Mouse (Mus musculus): ENCODE data around the gene Hnrnpul1. TPM values are rescaled to one million over a fixed set of nuclear protein-coding genes. Genes with fewer than 3 reads are reported as not detected.
"Not testable (repeated sequence)": the region's sequence is repeated elsewhere in the genome, so short reads cannot be mapped to it uniquely, and the experiment has no call there.

The Hnrnpul1 gene
- polyA plus RNA-seq (2015; fragmentation: Nextera tagmentation; extraction: Ambion mirVana): 49.0 and 54.2 TPM in 2 replicates

GRCm38 (mm10) chr7:25754738-25755467, at the start of gene Hnrnpul1:
Gene Hnrnpul1, minus strand, starts transcription at chr7:25754757.
- under 1% methylated on average over 55 of the region's 55 CpGs for WGBS
- peak within 1 kb of the TSS; percentile 99 for H3K27ac ChIP-seq
- peak within 1 kb of the TSS; percentile 97 for H3K4me3 ChIP-seq (replicated peaks)
- no peaks in the 10 kb centered on the region for H3K27me3 ChIP-seq (replicated peaks)
- H3K9me3 ChIP-seq: no peaks in the 10 kb centered on the region
- H3K9ac ChIP-seq: peak within 1 kb of the TSS; percentile 96
- peak; percentile 93 for ATAC-seq (ENCODE audit: insufficient read depth, low FRiP score, low read depth)
- H3K4me1 ChIP-seq: peaks cover 14% of the 10 kb centered on the region
- H3K4me2 ChIP-seq: peak within 1 kb of the TSS; percentile 84
- H3K36me3 ChIP-seq: peaks cover 4% of the 10 kb centered on the region; the same call in 1 of the 2 replicates

GRCm38 (mm10) chr7:25803460-25803859, 48.9 kb upstream of the Hnrnpul1 start:
- no peaks in the 10 kb centered on the region for H3K9me3 ChIP-seq
- 0 out of 2 replicates have a peak, but pooled peaks cover 2% of the 10 kb centered on the region for H3K36me3 ChIP-seq
- no peaks in the 10 kb centered on the region for H3K27me3 ChIP-seq (replicated peaks)
- peaks cover 14% of the 10 kb centered on the region for H3K4me1 ChIP-seq
- 81% methylated on average over 13 of the region's 13 CpGs for WGBS
- no peak for ATAC-seq (ENCODE audit: insufficient read depth, low FRiP score, low read depth)
- no peak overlapping the region for H3K9ac ChIP-seq
- H3K4me3 ChIP-seq (replicated peaks): no peak overlapping the region
- no peak overlapping the region for H3K4me2 ChIP-seq
- H3K27ac ChIP-seq: peak overlapping the region; percentile 89; the same call in 1 of the 2 replicates

GRCm38 (mm10) chr7:25802241-25803125, 47.9 kb upstream of the Hnrnpul1 start:
- Histone ChIP-seq H3K36me3 (0 out of 2 replicates have a peak, but pooled peaks cover 2% of the 10 kb centered on the region), H3K9ac (no peak overlapping the region), H3K9me3 (no peaks in the 10 kb centered on the region), H3K4me1 (peaks cover 14% of the 10 kb centered on the region), H3K4me3 (replicated peaks) (no peak overlapping the region; the same call in 1 of the 2 replicates), H3K4me2 (peak overlapping the region; percentile 39), H3K27me3 (replicated peaks) (no peaks in the 10 kb centered on the region), H3K27ac (peak overlapping the region; percentile 89)
- ATAC-seq (ENCODE audit: insufficient read depth, low FRiP score, low read depth): peak; percentile 58
- 24% methylated on average over 24 of the region's 24 CpGs for WGBS

DNA sequence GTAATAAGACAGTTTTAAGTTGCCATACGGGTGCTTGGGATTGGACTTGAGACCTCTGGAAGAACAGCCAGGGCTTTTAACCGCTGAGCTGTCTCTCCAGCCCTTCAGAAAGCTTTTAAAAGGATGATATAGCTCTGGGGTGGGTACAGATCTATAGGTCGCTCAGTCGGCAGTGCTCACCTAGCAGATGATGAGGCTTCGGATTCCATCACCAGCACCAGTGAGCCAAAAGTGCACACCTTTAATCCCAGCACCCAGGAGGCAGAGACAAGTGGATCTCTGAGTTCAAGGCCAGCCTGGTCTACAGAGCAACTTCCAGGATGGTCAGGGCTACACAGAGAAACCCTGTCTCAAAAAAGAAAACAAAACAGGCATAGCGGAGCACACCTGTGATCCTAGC, 46.5 kb upstream of the Hnrnpul1 start:
- no peak overlapping the region for H3K9ac ChIP-seq
- H3K4me2 ChIP-seq: no peak overlapping the region
- no peaks in the 10 kb centered on the region for H3K27me3 ChIP-seq (replicated peaks)
- H3K4me1 ChIP-seq: peaks cover 14% of the 10 kb centered on the region
- H3K9me3 ChIP-seq: no peaks in the 10 kb centered on the region
- no peak for ATAC-seq (ENCODE audit: insufficient read depth, low FRiP score, low read depth)
- no peak overlapping the region for H3K4me3 ChIP-seq (replicated peaks)
- no peak overlapping the region for H3K27ac ChIP-seq
- 90% methylated on average over 6 of the region's 6 CpGs for WGBS
- H3K36me3 ChIP-seq: 0 out of 2 replicates have a peak, but pooled peaks cover 2% of the 10 kb centered on the region

GRCm38 (mm10) chr7:25799369-25799768, 44.8 kb upstream of the Hnrnpul1 start:
- no peak overlapping the region for H3K9ac ChIP-seq
- no peak overlapping the region for H3K4me2 ChIP-seq
- peaks cover 11% of the 10 kb centered on the region; the same call in 1 of the 2 replicates for H3K4me1 ChIP-seq
- WGBS: 63% methylated on average over 1 of the region's 1 CpGs
- ATAC-seq (ENCODE audit: insufficient read depth, low FRiP score, low read depth): no peak
- H3K9me3 ChIP-seq: no peaks in the 10 kb centered on the region
- no peak overlapping the region for H3K27ac ChIP-seq
- 0 out of 2 replicates have a peak, but pooled peaks cover 2% of the 10 kb centered on the region for H3K36me3 ChIP-seq
- no peak overlapping the region for H3K4me3 ChIP-seq (replicated peaks)
- no peaks in the 10 kb centered on the region for H3K27me3 ChIP-seq (replicated peaks)

GRCm38 (mm10) chr7:25798540-25798939, 44.0 kb upstream of the Hnrnpul1 start:
- 90% methylated on average over 2 of the region's 2 CpGs for WGBS
- H3K9me3 ChIP-seq: no peaks in the 10 kb centered on the region
- H3K36me3 ChIP-seq: 0 out of 2 replicates have a peak, but pooled peaks cover 2% of the 10 kb centered on the region
- no peak for ATAC-seq (ENCODE audit: insufficient read depth, low FRiP score, low read depth)
- H3K4me1 ChIP-seq: peaks cover 10% of the 10 kb centered on the region; the same call in 1 of the 2 replicates
- H3K4me2 ChIP-seq: no peak overlapping the region
- H3K4me3 ChIP-seq (replicated peaks): no peak overlapping the region
- H3K27me3 ChIP-seq (replicated peaks): no peaks in the 10 kb centered on the region
- H3K27ac ChIP-seq: no peak overlapping the region
- no peak overlapping the region for H3K9ac ChIP-seq

- Histone ChIP-seq H3K27me3 (replicated peaks) (no peaks in the 10 kb centered on the region), H3K4me1 (0 out of 2 replicates have a peak, but pooled peaks cover 2% of the 10 kb centered on the region), H3K27ac (no peak overlapping the region), H3K36me3 (no peaks in the 10 kb centered on the region), H3K4me3 (replicated peaks) (no peak overlapping the region), H3K9ac (no peak overlapping the region), H3K9me3 (no peaks in the 10 kb centered on the region), H3K4me2 (no peak overlapping the region)
- WGBS: 79% methylated on average over 8 of the region's 8 CpGs
- no peak for ATAC-seq (ENCODE audit: insufficient read depth, low FRiP score, low read depth)
Measured at GRCm38 (mm10) chr7:25794775-25795174, 40.2 kb upstream of the Hnrnpul1 start.

GRCm38 (mm10) chr7:25793679-25794078, 39.1 kb upstream of the Hnrnpul1 start:
- 59% methylated on average over 3 of the region's 3 CpGs for WGBS
- no peaks in the 10 kb centered on the region for H3K36me3 ChIP-seq
- no peak overlapping the region for H3K9ac ChIP-seq
- no peaks in the 10 kb centered on the region for H3K27me3 ChIP-seq (replicated peaks)
- peaks cover 8% of the 10 kb centered on the region for H3K4me1 ChIP-seq
- no peak overlapping the region for H3K4me3 ChIP-seq (replicated peaks)
- H3K27ac ChIP-seq: no peak overlapping the region
- no peak for ATAC-seq (ENCODE audit: insufficient read depth, low FRiP score, low read depth)
- H3K9me3 ChIP-seq: no peaks in the 10 kb centered on the region
- H3K4me2 ChIP-seq: no peak overlapping the region

- WGBS: 70% methylated on average over 9 of the region's 9 CpGs
- H3K4me3 ChIP-seq (replicated peaks); H3K4me1 ChIP-seq; H3K9me3 ChIP-seq; H3K27me3 ChIP-seq (replicated peaks); H3K36me3 ChIP-seq; H3K9ac ChIP-seq; H3K27ac ChIP-seq; ATAC-seq (ENCODE audit: insufficient read depth, low FRiP score, low read depth); H3K4me2 ChIP-seq: not testable (repeated sequence)
Measured at GRCm38 (mm10) chr7:25792966-25793365, 38.4 kb upstream of the Hnrnpul1 start.

DNA sequence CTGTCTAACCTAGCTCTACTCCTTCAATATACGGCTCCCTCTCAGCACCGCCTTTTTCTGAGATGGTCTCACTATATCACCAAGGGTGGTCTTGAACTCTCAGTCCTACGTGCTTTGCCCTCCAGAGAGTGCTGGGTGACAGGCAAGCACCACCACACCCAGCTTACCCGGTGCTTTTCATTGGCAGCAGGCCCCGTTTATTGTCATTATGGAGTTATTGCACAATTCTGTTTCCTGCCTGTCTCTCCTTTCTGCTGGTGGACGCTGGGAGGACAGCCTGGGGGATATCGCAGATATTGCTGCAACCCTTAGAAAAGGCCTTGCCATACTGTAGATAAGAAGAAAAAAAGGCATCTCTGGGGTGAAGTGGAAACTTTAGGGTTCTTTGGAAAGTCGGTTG, 36.1 kb upstream of the Hnrnpul1 start:
- Histone ChIP-seq H3K27me3 (replicated peaks) (no peaks in the 10 kb centered on the region), H3K4me3 (replicated peaks) (no peak overlapping the region), H3K9ac (no peak overlapping the region), H3K27ac (no peak overlapping the region; the same call in 1 of the 2 replicates), H3K9me3 (no peaks in the 10 kb centered on the region), H3K4me2 (no peak overlapping the region), H3K36me3 (no peaks in the 10 kb centered on the region), H3K4me1 (peaks cover 19% of the 10 kb centered on the region)
- ATAC-seq (ENCODE audit: insufficient read depth, low FRiP score, low read depth): no peak
- WGBS: 64% methylated on average over 8 of the region's 8 CpGs

DNA sequence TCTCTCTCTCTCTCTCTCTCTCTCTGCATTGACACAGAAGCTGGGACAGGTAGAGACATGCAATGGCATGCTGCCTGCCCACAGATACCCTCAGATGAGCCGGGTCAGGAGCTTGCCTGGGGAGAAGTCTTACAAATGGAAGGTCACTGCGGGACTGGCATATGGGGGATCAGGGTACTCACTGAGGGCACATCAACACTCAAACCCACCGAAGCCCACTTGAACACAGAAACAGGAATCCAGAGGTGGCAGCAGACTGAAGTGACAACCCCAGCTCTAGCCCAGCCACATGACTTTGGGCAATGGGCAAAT, 34.5 kb upstream of the Hnrnpul1 start:
- H3K27ac ChIP-seq: peak overlapping the region; percentile 68; the same call in 1 of the 2 replicates
- ATAC-seq (ENCODE audit: insufficient read depth, low FRiP score, low read depth): no peak

More for the DNA sequence above, 34.5 kb upstream of the Hnrnpul1 start:
- Histone ChIP-seq H3K4me1 (peaks cover 22% of the 10 kb centered on the region), H3K36me3 (no peaks in the 10 kb centered on the region), H3K4me2 (peak overlapping the region; percentile 83), H3K4me3 (replicated peaks) (peak overlapping the region; percentile 66), H3K27me3 (replicated peaks) (no peaks in the 10 kb centered on the region), H3K9me3 (no peaks in the 10 kb centered on the region), H3K9ac (no peak overlapping the region)
- WGBS: 32% methylated on average over 3 of the region's 3 CpGs
